Mouse (Mus musculus): ENCODE results near the gene Icmt.

DNA sequence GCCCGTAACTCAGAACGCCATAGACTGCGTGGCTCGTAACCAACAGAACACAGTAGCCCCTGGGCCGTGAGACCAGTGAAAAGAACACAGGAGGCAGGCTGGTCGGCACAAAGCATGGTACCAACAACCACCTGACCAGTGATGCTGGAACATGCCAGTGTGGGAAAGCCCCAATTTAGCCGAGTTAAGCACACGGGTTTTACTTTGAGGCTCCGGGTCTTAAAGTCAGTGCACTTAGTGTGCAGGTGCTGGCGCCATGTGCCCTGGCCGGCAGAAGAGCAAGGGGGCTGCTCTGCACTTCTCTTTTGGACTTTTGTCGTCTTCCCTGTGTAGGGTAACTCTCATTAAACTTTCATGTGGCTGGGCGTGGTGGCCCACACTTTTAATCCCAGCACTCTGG lies 27.1 kb upstream of the Icmt start:
- TF ChIP-seq POLR2A (IDR thresholded peaks at IDR 0.05; ENCODE audit: borderline replicate concordance, low read depth, low read length) (no peak), CTCF (IDR thresholded peaks at IDR 0.05; ENCODE audit: low read depth, low read length) (no peak)

Data from bone marrow macrophage, adult 2 months (primary cell).